Mouse (Mus musculus) lung, postnatal 0 days (tissue): ENCODE results near the gene Pmm2. TPM values are rescaled to one million over a fixed set of nuclear protein-coding genes. Genes with fewer than 3 reads are reported as not detected.

Source experiments
- ATAC-seq: fragments of 200-750 bp; cut with Nextera tagmentation; 2 replicates; pipeline ENCODE4 v1.8.0; 2017; ENCODE audit warnings: moderate library complexity
- DNase-seq: peaks from one replicate; pipeline ENCODE4 v3.0.0-alpha.2; 2016; ENCODE audit warnings: low spot score
- H3K27ac ChIP-seq: fragments of 300-500 bp; sonication (generic); 2 replicates; pipeline ENCODE4 v1.5.1; 2014; ENCODE audit warnings: antibody characterized with exemption, mild to moderate bottlenecking, low read length, mixed read lengths
- H3K27me3 ChIP-seq: fragments of 300-500 bp; sonication (generic); replicated peaks from 2 replicates; pipeline ENCODE4 v1.6.1; 2014; ENCODE audit warnings: low read length, mixed read lengths; ENCODE audit not compliant: insufficient read depth
- H3K36me3 ChIP-seq: fragments of 300-500 bp; sonication (generic); 2 replicates; pipeline ENCODE4 v1.6.1; 2014; ENCODE audit warnings: low read length, mixed read lengths; ENCODE audit not compliant: insufficient read depth
- H3K4me1 ChIP-seq: fragments of 300-500 bp; sonication (generic); 2 replicates; pipeline ENCODE4 v1.6.1; 2014; ENCODE audit warnings: antibody characterized with exemption, low read depth, low read length, mixed read lengths; ENCODE audit not compliant: insufficient read depth
- H3K4me2 ChIP-seq: fragments of 300-500 bp; sonication (generic); replicated peaks from 2 replicates; pipeline ENCODE4 v1.6.1; 2014; ENCODE audit warnings: low read depth, mild to moderate bottlenecking, low read length, moderate library complexity, mixed read lengths
- H3K4me3 ChIP-seq: fragments of 300-500 bp; sonication (generic); 2 replicates; pipeline ENCODE4 v1.5.1; 2014; ENCODE audit warnings: low read depth, low read length
- H3K9ac ChIP-seq: fragments of 300-500 bp; sonication (generic); replicated peaks from 2 replicates; pipeline ENCODE4 v1.6.1; 2014; ENCODE audit warnings: low read depth, mild to moderate bottlenecking
- H3K9me3 ChIP-seq: fragments of 300-500 bp; sonication (generic); 2 replicates; pipeline ENCODE4 v1.6.1; 2016; ENCODE audit warnings: low read length, mixed read lengths
- CTCF ChIP-seq: IDR thresholded peaks from 2 replicates; pipeline ENCODE4 v1.5.1; 2016; ENCODE audit warnings: antibody characterized with exemption, mild to moderate bottlenecking
- EP300 ChIP-seq: IDR thresholded peaks from 2 replicates; pipeline ENCODE4 v1.6.1; 2016; ENCODE audit warnings: antibody characterized with exemption, mild to moderate bottlenecking, control low read depth
- WGBS: fragments of 180-500 bp; shearing (Covaris S2); extraction: QIAGEN DNeasy Blood & Tissue Kit; methylation state at CpG from one replicate; pipeline ENCODE4 v1.1.7; 2014; 5-methylcytosine and 5-hydroxymethylcytosine counted together
- microRNA-seq: library from miRNA; unstranded; fragments of <30 nt; microRNA quantifications from one replicate; pipeline ENCODE4, GENCODE M21; 2016
- polyA plus RNA-seq: library from polyadenylated mRNA; unstranded; fragments of >200 nt; fragmentation: Nextera tagmentation; extraction: Ambion mirVana; gene quantifications from 2 replicates; pipeline ENCODE4 v1.2.1, GENCODE M21; 2015

Gene Pmm2
- polyA plus RNA-seq, 1 experiment from 2014 or later = 40.2 TPM

DNA sequence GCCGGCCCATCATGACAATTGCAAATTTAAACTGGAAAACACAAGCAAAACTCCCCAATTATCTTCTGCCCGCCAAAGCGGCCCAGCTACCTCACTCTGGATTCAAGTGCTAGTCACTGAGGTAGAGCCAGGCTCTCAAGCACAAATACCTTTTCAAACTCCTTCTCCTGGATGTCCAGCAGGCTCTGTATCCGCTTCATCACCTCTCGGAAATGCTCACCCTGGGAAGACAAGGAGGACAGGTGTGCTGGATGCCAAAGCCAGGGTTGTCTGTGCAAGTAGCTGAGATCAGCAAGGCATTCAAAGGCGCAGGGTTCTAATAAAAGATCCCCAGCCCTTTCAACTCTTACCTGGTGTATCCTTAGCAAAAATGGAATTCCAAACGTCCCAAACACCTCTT lies 53.7 kb downstream of the Pmm2 start:
- DNase-seq (no peak), ATAC-seq (no peak)
- Histone ChIP-seq H3K4me3 (no peak overlapping the region), H3K9me3 (no peaks in the 10 kb centered on the region), H3K4me1 (no peaks in the 10 kb centered on the region), H3K4me2 (no peak overlapping the region), H3K27ac (no peak overlapping the region), H3K27me3 (no peaks in the 10 kb centered on the region), H3K9ac (no peak overlapping the region), H3K36me3 (peaks cover 37% of the 10 kb centered on the region)
- TF ChIP-seq EP300 = no peak
- no peak for TF ChIP-seq CTCF
- 89% methylated on average over 7 of the region's 7 CpGs for WGBS

DNA sequence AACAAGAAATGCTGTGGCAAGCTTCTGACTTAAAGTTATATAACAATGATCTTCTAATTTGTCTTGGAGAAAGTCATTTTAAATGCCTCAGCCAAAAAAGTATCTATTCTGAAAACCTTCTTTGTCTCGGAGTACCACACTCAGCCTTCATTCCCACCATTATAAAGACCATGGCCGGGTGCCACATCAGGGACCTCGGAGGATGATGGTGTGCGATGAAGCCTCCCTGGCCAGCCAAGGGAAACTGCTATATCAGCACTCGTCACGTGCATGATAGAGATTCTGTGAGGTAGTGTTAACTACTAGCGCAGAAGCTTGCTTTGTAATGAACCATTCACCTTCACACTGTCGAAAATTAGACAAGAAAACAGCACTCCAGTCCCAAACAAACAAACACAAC lies 62.1 kb downstream of the Pmm2 start:
- no peak overlapping the region for H3K9ac ChIP-seq

DNA sequence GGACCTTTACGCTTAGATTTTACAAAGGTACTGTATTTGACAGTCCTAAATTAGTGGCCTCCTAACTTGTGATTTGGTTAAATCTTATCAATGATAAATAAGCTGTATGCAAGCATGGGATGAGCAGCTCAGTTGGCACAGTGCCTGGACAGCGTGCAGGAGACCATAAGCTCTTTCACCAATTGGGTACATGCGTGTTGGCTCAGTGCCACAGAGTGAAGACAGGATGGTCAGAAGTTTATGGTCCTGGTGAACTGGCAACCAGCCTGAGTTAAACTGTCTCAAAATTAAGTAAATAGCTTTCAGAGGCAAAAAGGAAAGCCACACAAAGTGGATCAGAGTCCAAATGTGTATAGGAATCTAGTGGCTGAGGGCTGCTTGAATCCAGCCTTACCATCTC lies 63.1 kb downstream of the Pmm2 start:
- DNase-seq (no peak), ATAC-seq (no peak)
- H3K4me2 ChIP-seq = no peak overlapping the region
- H3K4me3 ChIP-seq = no peak overlapping the region
- H3K4me1 ChIP-seq = no peaks in the 10 kb centered on the region
- no peaks in the 10 kb centered on the region for H3K27me3 ChIP-seq
- H3K9me3 ChIP-seq = no peaks in the 10 kb centered on the region
- H3K27ac ChIP-seq = no peak overlapping the region
- no peak overlapping the region for H3K9ac ChIP-seq
- TF ChIP-seq CTCF = no peak
- no peak for TF ChIP-seq EP300
- WGBS = 68% methylated on average over 3 of the region's 3 CpGs
- H3K36me3 ChIP-seq = peaks cover 77% of the 10 kb centered on the region

More for the DNA sequence above, 62.1 kb downstream of the Pmm2 start:
- Histone ChIP-seq H3K4me3 (no peak overlapping the region), H3K27me3 (no peaks in the 10 kb centered on the region), H3K4me1 (no peaks in the 10 kb centered on the region), H3K4me2 (no peak overlapping the region), H3K27ac (no peak overlapping the region), H3K9me3 (no peaks in the 10 kb centered on the region), H3K36me3 (peaks cover 73% of the 10 kb centered on the region)
- ATAC-seq = no peak
- no peak for TF ChIP-seq CTCF
- TF ChIP-seq EP300 = no peak
- WGBS = 86% methylated on average over 8 of the region's 8 CpGs
- DNase-seq = no peak

DNA sequence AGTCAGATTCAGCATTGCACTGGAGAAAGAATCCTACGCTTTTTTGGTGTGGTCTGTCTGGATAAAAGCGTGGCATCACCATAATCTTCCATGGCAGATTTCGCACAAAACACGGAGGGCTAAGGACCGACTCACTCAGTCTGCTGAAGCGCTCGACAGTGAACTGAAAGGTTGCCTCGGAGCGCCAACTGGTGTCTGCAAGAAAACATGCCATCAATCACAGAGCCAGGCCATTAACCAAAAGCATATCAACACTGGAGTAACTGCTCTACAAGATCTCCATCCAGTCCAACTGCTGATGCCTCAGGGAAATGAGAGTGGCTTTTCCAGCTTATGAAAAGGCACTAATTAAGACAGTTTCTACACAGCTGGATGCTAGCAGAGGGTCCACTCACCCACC lies 74.5 kb downstream of the Pmm2 start:
- Histone ChIP-seq H3K9me3 (no peaks in the 10 kb centered on the region), H3K4me3 (no peak overlapping the region), H3K27ac (no peak overlapping the region), H3K9ac (no peak overlapping the region), H3K27me3 (no peaks in the 10 kb centered on the region), H3K36me3 (peaks cover 32% of the 10 kb centered on the region), H3K4me1 (0 out of 2 replicates have a peak, but pooled peaks cover 8% of the 10 kb centered on the region), H3K4me2 (no peak overlapping the region)
- TF ChIP-seq EP300 (no peak), CTCF (no peak)
- ATAC-seq (no peak), DNase-seq (no peak)
- 78% methylated on average over 9 of the region's 9 CpGs for WGBS

Small RNAs within 50 kb of the gene (microRNA-seq; reads per million reads assigned to microRNA genes)
- gene Gm22137 = not detected

Other genes with a start within 250 kb of the Pmm2 start
- not detected in 2 replicates for gene Tmem114, start 212.5 kb upstream of the Pmm2 start, polyA plus RNA-seq
- 8.6 and 11.5 TPM in 2 replicates for gene Mettl22, start 166.9 kb upstream of the Pmm2 start, polyA plus RNA-seq
- 4.2 and 5.2 TPM in 2 replicates for gene Abat, start 124.2 kb upstream of the Pmm2 start, polyA plus RNA-seq
- 8.2 and 8.7 TPM in 2 replicates for gene Tmem186, start within 50 bp of the Pmm2 start, polyA plus RNA-seq
- 86.9 and 97.1 TPM in 2 replicates for gene Carhsp1, start 34.5 kb downstream of the Pmm2 start, polyA plus RNA-seq
- not detected in 2 replicates for gene Gm5767, start 43.1 kb downstream of the Pmm2 start, polyA plus RNA-seq
- 16.5 and 17.6 TPM in 2 replicates for gene Usp7, start 154.6 kb downstream of the Pmm2 start, polyA plus RNA-seq
- 19.7 and 20.3 TPM in 2 replicates for gene 1810013L24Rik, start 192.4 kb downstream of the Pmm2 start, polyA plus RNA-seq